Mouse (Mus musculus) CD4-positive, CD25-positive, alpha-beta regulatory T cell (primary cell): ENCODE data around the gene Gphb5. TPM values are rescaled to one million over a fixed set of nuclear protein-coding genes. Genes with fewer than 3 reads are reported as not detected.

Experiments used
- polyA plus RNA-seq: library from polyadenylated mRNA; unstranded; fragments of 100-300 nt; shearing (Covaris generic); gene quantifications from one replicate; pipeline ENCODE4 v1.2.1, GENCODE M21; 2017

The Gphb5 gene
- polyA plus RNA-seq, result not detected

GRCm38 (mm10) chr12:75416681-75417080 is at the start of gene Gphb5:
Gphb5 (minus strand) TSS chr12:75416781.

Other genes starting within 250 kb of the Gphb5 start
- gene Kcnh5, start 239.4 kb downstream of the Gphb5 start, polyA plus RNA-seq, result not detected
- 0.51 TPM for gene Rhoj, start 108.5 kb downstream of the Gphb5 start, polyA plus RNA-seq
- 36.7 TPM for gene Ppp2r5e, start 179.5 kb upstream of the Gphb5 start, polyA plus RNA-seq